Mouse (Mus musculus) kidney, adult 10 weeks (tissue): ENCODE measurements around the gene Smarcd3. TPM values are rescaled to one million over a fixed set of nuclear protein-coding genes. Genes with fewer than 3 reads are reported as not detected.

ENCODE experiments used
- polyA plus RNA-seq: library from polyadenylated mRNA; stranded (reverse); fragments of 350-450 nt; fragmentation: Illumina TruSeq; extraction: RNeasy Lipid Tissue Mini Kit (QIAGEN cat#74804); gene quantifications from one replicate; pipeline ENCODE4 v1.2.3, GENCODE M21; 2014; ENCODE audit warnings: low read depth, low replicate concordance

The Smarcd3 gene
- 1.7 TPM for polyA plus RNA-seq

DNA sequence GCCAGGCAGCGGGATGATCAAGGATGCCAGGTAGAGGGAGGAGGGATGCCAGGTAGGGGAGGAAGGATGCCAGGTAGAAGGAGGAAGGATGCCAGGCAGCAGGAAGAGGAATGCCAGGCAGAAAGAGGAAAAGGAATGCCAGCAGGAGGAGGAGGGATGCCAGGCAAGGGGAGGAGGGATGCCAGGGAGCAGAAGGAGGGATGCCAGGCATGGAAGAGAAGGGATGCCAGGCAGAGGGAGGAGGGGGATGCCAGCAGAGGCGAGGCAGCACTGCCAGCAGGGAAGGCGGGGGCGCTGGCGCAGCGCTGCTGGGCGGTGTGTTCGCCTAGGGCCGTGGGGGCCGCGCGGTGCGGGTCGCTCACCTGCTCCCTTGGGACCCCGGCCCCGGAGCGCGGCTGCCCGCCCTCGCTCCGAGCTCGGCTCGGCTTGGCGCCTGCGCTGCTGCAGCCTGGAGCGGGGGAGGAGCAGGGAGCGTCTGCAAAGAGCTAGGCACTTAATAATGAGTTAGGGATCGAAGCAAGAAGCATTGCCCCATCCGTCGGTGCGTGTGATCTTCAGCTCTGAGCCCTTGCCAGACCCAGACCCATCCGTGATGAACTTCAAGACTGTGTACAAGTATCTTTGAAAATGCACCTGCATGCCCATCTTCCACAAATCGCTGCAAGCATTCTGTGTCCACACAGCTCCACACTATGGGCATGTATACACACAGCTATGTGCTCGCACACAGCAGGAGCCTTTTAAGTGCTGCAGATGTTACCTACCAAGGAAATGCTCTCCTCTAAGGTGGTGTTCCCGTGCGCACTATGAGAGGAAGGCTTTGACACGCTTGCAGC, at the start of gene Smarcd3:
Gene Smarcd3 (minus strand): TSS at position 426 of the 836 bp plus-strand sequence.

GRCm38 (mm10) chr5:24586547-24587199, 37.5 kb downstream of the Smarcd3 start, which contains the start of gene Chpf2:
Chpf2 (plus strand) TSS chr5:24586741.

GRCm38 (mm10) chr5:24577183-24577929, 46.9 kb downstream of the Smarcd3 start, which contains the start of gene Abcf2:
Abcf2 (minus strand) TSS chr5:24577467.

GRCm38 (mm10) chr5:24556709-24557108, 67.5 kb downstream of the Smarcd3 start, which contains the start of gene 4931409K22Rik:
4931409K22Rik (minus strand) TSS chr5:24556809.

Other genes starting within 250 kb of the Smarcd3 start
- gene Atg9b, start 232.3 kb downstream of the Smarcd3 start, polyA plus RNA-seq: not detected
- gene Abcb8, start 230.7 kb downstream of the Smarcd3 start, polyA plus RNA-seq: 2.7 TPM
- not detected for gene Asic3, start 211.0 kb downstream of the Smarcd3 start, polyA plus RNA-seq
- 13.7 TPM for gene Cdk5, start 200.9 kb downstream of the Smarcd3 start, polyA plus RNA-seq
- 4.1 TPM for gene Slc4a2, start 200.6 kb downstream of the Smarcd3 start, polyA plus RNA-seq
- gene Fastk, start 179.1 kb downstream of the Smarcd3 start, polyA plus RNA-seq: 3.7 TPM
- gene Tmub1, start 176.6 kb downstream of the Smarcd3 start, polyA plus RNA-seq: 0.93 TPM
- gene Agap3, start 172.2 kb downstream of the Smarcd3 start, polyA plus RNA-seq: 1.3 TPM
- not detected for gene Gbx1, start 97.2 kb downstream of the Smarcd3 start, polyA plus RNA-seq
- not detected for gene Asb10, start 83.4 kb downstream of the Smarcd3 start, polyA plus RNA-seq
- not detected for gene 4931409K22Rik, start 67.6 kb downstream of the Smarcd3 start, polyA plus RNA-seq
- gene Abcf2, start 46.9 kb downstream of the Smarcd3 start, polyA plus RNA-seq: 11.4 TPM
- gene Chpf2, start 37.7 kb downstream of the Smarcd3 start, polyA plus RNA-seq: 0.73 TPM
- gene Nub1, start 61.1 kb upstream of the Smarcd3 start, polyA plus RNA-seq: 32.5 TPM
- 0.20 TPM for gene Wdr86, start 106.3 kb upstream of the Smarcd3 start, polyA plus RNA-seq
- gene Crygn, start 133.6 kb upstream of the Smarcd3 start, polyA plus RNA-seq: not detected
- 439 TPM for gene Rheb, start 218.2 kb upstream of the Smarcd3 start, polyA plus RNA-seq